Mouse (Mus musculus): ENCODE data around the gene Prnd. TPM values are rescaled to one million over a fixed set of nuclear protein-coding genes. Genes with fewer than 3 reads are reported as not detected.

Prnd gene
- polyA plus RNA-seq, 1 experiment: 1.1 TPM

GRCm38 (mm10) chr2:131980866-131981265 lies 30.2 kb downstream of the Prnd start:
- TF ChIP-seq POLR2A (IDR thresholded peaks at IDR 0.05; ENCODE audit: insufficient read depth, low read length): no peak
- TF ChIP-seq EP300 (IDR thresholded peaks at IDR 0.05; ENCODE audit: insufficient read depth, low read depth, low read length): no peak
- no peak for TF ChIP-seq CTCF (IDR thresholded peaks at IDR 0.05; ENCODE audit: low read depth, low read length)
- Histone ChIP-seq H3K4me3 (ENCODE audit: low read depth, low read length) (no peak overlapping the region), H3K36me3 (ENCODE audit: control insufficient read depth, insufficient read depth, low read length, poor library complexity, severe bottlenecking) (no peaks in the 10 kb centered on the region), H3K4me1 (ENCODE audit: control insufficient read depth, insufficient read depth, low read length) (no peaks in the 10 kb centered on the region), H3K9me3 (replicated peaks; ENCODE audit: control insufficient read depth, insufficient read depth, low read length, poor library complexity, severe bottlenecking) (no peaks in the 10 kb centered on the region), H3K27ac (ENCODE audit: insufficient read depth, low read length) (no peak overlapping the region), H3K9ac (ENCODE audit: low read depth, poor library complexity, severe bottlenecking) (no peak overlapping the region), H3K27me3 (ENCODE audit: control insufficient read depth, insufficient read depth, low read length, poor library complexity, severe bottlenecking) (no peaks in the 10 kb centered on the region)

DNA sequence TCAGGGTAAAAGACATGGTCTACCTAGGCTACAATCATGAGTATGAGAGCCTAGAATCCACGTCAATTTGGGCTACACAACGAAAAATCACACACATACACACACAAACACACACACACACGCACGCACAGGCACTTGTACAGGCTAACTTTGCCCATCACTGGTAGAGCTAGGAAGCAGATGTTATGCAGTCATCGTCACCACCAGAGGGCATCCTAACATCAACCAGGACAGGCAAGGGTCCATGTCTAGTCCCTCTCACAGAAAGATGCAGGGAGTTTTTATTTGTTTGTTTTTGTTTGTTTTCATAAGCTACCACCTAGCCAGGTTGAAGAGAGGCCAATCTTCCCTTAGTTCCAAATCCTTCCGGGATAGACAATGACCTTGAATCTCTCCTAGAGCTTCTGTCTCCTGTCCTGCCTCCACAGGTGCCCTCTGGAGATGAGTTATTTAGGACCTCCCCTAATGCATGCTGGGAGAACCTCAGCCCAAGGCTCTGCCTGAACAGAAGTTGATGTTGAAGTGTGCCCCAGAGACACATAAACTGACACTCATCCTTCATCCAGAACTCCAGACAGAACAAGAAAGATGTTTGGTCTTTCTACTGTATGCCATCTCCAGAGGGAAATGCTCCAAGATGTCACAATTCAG lies 32.0 kb downstream of the Prnd start:
- no peak overlapping the region for H3K27ac ChIP-seq (ENCODE audit: insufficient read depth, low read length)
- H3K27me3 ChIP-seq (ENCODE audit: control insufficient read depth, insufficient read depth, low read length, poor library complexity, severe bottlenecking): no peaks in the 10 kb centered on the region
- no peak for TF ChIP-seq POLR2A (IDR thresholded peaks at IDR 0.05; ENCODE audit: insufficient read depth, low read length)
- TF ChIP-seq CTCF (IDR thresholded peaks at IDR 0.05; ENCODE audit: low read depth, low read length): peak; percentile 77
- H3K4me3 ChIP-seq (ENCODE audit: low read depth, low read length): no peak overlapping the region
- no peaks in the 10 kb centered on the region for H3K4me1 ChIP-seq (ENCODE audit: control insufficient read depth, insufficient read depth, low read length)
- no peaks in the 10 kb centered on the region for H3K9me3 ChIP-seq (replicated peaks; ENCODE audit: control insufficient read depth, insufficient read depth, low read length, poor library complexity, severe bottlenecking)
- no peaks in the 10 kb centered on the region for H3K36me3 ChIP-seq (ENCODE audit: control insufficient read depth, insufficient read depth, low read length, poor library complexity, severe bottlenecking)
- H3K9ac ChIP-seq (ENCODE audit: low read depth, poor library complexity, severe bottlenecking): no peak overlapping the region

GRCm38 (mm10) chr2:131987950-131988349 lies 37.3 kb downstream of the Prnd start:
- no peak overlapping the region for H3K9ac ChIP-seq (ENCODE audit: low read depth, poor library complexity, severe bottlenecking)
- H3K4me1 ChIP-seq (ENCODE audit: control insufficient read depth, insufficient read depth, low read length): no peaks in the 10 kb centered on the region
- H3K27ac ChIP-seq (ENCODE audit: insufficient read depth, low read length): no peak overlapping the region
- H3K36me3 ChIP-seq (ENCODE audit: control insufficient read depth, insufficient read depth, low read length, poor library complexity, severe bottlenecking): no peaks in the 10 kb centered on the region
- TF ChIP-seq POLR2A (IDR thresholded peaks at IDR 0.05; ENCODE audit: insufficient read depth, low read length) (no peak), CTCF (IDR thresholded peaks at IDR 0.05; ENCODE audit: low read depth, low read length) (no peak), EP300 (IDR thresholded peaks at IDR 0.05; ENCODE audit: insufficient read depth, low read depth, low read length) (no peak)
- H3K27me3 ChIP-seq (ENCODE audit: control insufficient read depth, insufficient read depth, low read length, poor library complexity, severe bottlenecking): no peaks in the 10 kb centered on the region
- no peak overlapping the region for H3K4me3 ChIP-seq (ENCODE audit: low read depth, low read length)
- no peaks in the 10 kb centered on the region for H3K9me3 ChIP-seq (replicated peaks; ENCODE audit: control insufficient read depth, insufficient read depth, low read length, poor library complexity, severe bottlenecking)

DNA sequence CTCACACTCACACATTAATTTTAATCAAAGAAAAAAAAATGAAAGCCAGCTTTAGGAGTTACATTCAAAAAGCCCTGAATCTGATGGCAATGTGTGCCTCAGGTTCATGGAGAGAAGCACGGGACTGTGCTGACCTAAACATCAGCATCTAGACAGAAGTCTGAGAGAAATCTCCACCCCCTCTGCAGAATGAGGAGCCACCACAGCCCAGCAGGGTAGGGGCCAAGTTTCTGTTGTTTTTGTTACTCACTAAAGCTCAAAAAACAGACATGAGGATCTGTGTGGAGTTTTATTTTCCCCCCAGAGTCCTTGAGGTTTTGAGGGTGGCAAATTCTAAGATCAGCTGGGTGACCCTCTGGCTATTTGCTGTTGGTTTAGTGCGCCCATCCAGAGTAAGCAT lies 37.9 kb downstream of the Prnd start:
- Histone ChIP-seq H3K9me3 (replicated peaks; ENCODE audit: control insufficient read depth, insufficient read depth, low read length, poor library complexity, severe bottlenecking) (no peaks in the 10 kb centered on the region), H3K36me3 (ENCODE audit: control insufficient read depth, insufficient read depth, low read length, poor library complexity, severe bottlenecking) (no peaks in the 10 kb centered on the region), H3K27ac (ENCODE audit: insufficient read depth, low read length) (no peak overlapping the region), H3K27me3 (ENCODE audit: control insufficient read depth, insufficient read depth, low read length, poor library complexity, severe bottlenecking) (no peaks in the 10 kb centered on the region), H3K9ac (ENCODE audit: low read depth, poor library complexity, severe bottlenecking) (no peak overlapping the region), H3K4me1 (ENCODE audit: control insufficient read depth, insufficient read depth, low read length) (no peaks in the 10 kb centered on the region), H3K4me3 (ENCODE audit: low read depth, low read length) (no peak overlapping the region)
- no peak for TF ChIP-seq EP300 (IDR thresholded peaks at IDR 0.05; ENCODE audit: insufficient read depth, low read depth, low read length)
- TF ChIP-seq CTCF (IDR thresholded peaks at IDR 0.05; ENCODE audit: low read depth, low read length): no peak
- no peak for TF ChIP-seq POLR2A (IDR thresholded peaks at IDR 0.05; ENCODE audit: insufficient read depth, low read length)

GRCm38 (mm10) chr2:131992487-131992886 lies 41.8 kb downstream of the Prnd start:
- no peak overlapping the region for H3K9ac ChIP-seq (ENCODE audit: low read depth, poor library complexity, severe bottlenecking)
- H3K27me3 ChIP-seq (ENCODE audit: control insufficient read depth, insufficient read depth, low read length, poor library complexity, severe bottlenecking): no peaks in the 10 kb centered on the region
- H3K9me3 ChIP-seq (replicated peaks; ENCODE audit: control insufficient read depth, insufficient read depth, low read length, poor library complexity, severe bottlenecking): no peaks in the 10 kb centered on the region
- no peaks in the 10 kb centered on the region for H3K4me1 ChIP-seq (ENCODE audit: control insufficient read depth, insufficient read depth, low read length)
- H3K36me3 ChIP-seq (ENCODE audit: control insufficient read depth, insufficient read depth, low read length, poor library complexity, severe bottlenecking): no peaks in the 10 kb centered on the region
- H3K4me3 ChIP-seq (ENCODE audit: low read depth, low read length): no peak overlapping the region
- TF ChIP-seq EP300 (IDR thresholded peaks at IDR 0.05; ENCODE audit: insufficient read depth, low read depth, low read length): no peak
- no peak for TF ChIP-seq CTCF (IDR thresholded peaks at IDR 0.05; ENCODE audit: low read depth, low read length)
- TF ChIP-seq POLR2A (IDR thresholded peaks at IDR 0.05; ENCODE audit: insufficient read depth, low read length): no peak
- no peak overlapping the region for H3K27ac ChIP-seq (ENCODE audit: insufficient read depth, low read length)

- H3K36me3 ChIP-seq (ENCODE audit: control insufficient read depth, insufficient read depth, low read length, poor library complexity, severe bottlenecking): no peaks in the 10 kb centered on the region
- no peak overlapping the region for H3K4me3 ChIP-seq (ENCODE audit: low read depth, low read length)
- H3K27me3 ChIP-seq (ENCODE audit: control insufficient read depth, insufficient read depth, low read length, poor library complexity, severe bottlenecking): no peaks in the 10 kb centered on the region
- H3K4me1 ChIP-seq (ENCODE audit: control insufficient read depth, insufficient read depth, low read length): no peaks in the 10 kb centered on the region
- no peak for TF ChIP-seq POLR2A (IDR thresholded peaks at IDR 0.05; ENCODE audit: insufficient read depth, low read length)
- TF ChIP-seq CTCF (IDR thresholded peaks at IDR 0.05; ENCODE audit: low read depth, low read length): no peak
- no peak for TF ChIP-seq EP300 (IDR thresholded peaks at IDR 0.05; ENCODE audit: insufficient read depth, low read depth, low read length)
- no peak overlapping the region for H3K27ac ChIP-seq (ENCODE audit: insufficient read depth, low read length)
- no peak overlapping the region for H3K9ac ChIP-seq (ENCODE audit: low read depth, poor library complexity, severe bottlenecking)
- no peaks in the 10 kb centered on the region for H3K9me3 ChIP-seq (replicated peaks; ENCODE audit: control insufficient read depth, insufficient read depth, low read length, poor library complexity, severe bottlenecking)
Measured at GRCm38 (mm10) chr2:131993151-131993550, 42.5 kb downstream of the Prnd start.

All from ES-Bruce4 (cell line).